Mouse (Mus musculus) liver, adult 2 months (tissue): Measurements from ENCODE around the gene Sdk2.

Experiments
- CTCF ChIP-seq: fragments of 200-500 bp; IDR thresholded peaks from 2 replicates; pipeline ENCODE4 v1.5.1; 2011; ENCODE audit warnings: low read depth, low read length, control low read depth
- POLR2A ChIP-seq: fragments of 200-500 bp; IDR thresholded peaks from 2 replicates; pipeline ENCODE4 v1.6.1; 2011; ENCODE audit warnings: low read length, control low read depth; ENCODE audit not compliant: insufficient read depth; ENCODE audit errors: extremely low read depth

- TF ChIP-seq CTCF (no peak), POLR2A (no peak)
These were observed 281.3 kb downstream of the Sdk2 start for GRCm38 (mm10) chr11:113785406-113786171.
